Mouse (Mus musculus) small intestine, adult 2 months (tissue): ENCODE data around the gene Tle2. TPM values are rescaled to one million over a fixed set of nuclear protein-coding genes. Genes with fewer than 3 reads are reported as not detected.

Experiments
- H3K27ac ChIP-seq: fragments of 200-500 bp; 2 replicates; pipeline ENCODE4 v1.5.1; 2012; ENCODE audit warnings: low read depth, low read length, control low read depth, inconsistent platforms; ENCODE audit not compliant: insufficient read depth
- H3K27me3 ChIP-seq: fragments of 200-500 bp; 2 replicates; pipeline ENCODE4 v1.6.1; 2012; ENCODE audit warnings: mild to moderate bottlenecking, moderate library complexity, low read length, inconsistent platforms; ENCODE audit not compliant: control insufficient read depth, insufficient read depth
- H3K36me3 ChIP-seq: fragments of 200-500 bp; 2 replicates; pipeline ENCODE4 v1.6.1; 2012; ENCODE audit warnings: mild to moderate bottlenecking, low read length, control low read depth, inconsistent platforms; ENCODE audit not compliant: control insufficient read depth, insufficient read depth
- H3K4me1 ChIP-seq: fragments of 200-500 bp; 2 replicates; pipeline ENCODE4 v1.6.1; 2012; ENCODE audit warnings: low read length, inconsistent platforms, mixed read lengths; ENCODE audit not compliant: control insufficient read depth, insufficient read depth, insufficient read length
- H3K4me3 ChIP-seq: fragments of 200-500 bp; 2 replicates; pipeline ENCODE4 v1.5.1; 2012; ENCODE audit warnings: low read depth, mild to moderate bottlenecking, control low read depth, inconsistent platforms, low read length, moderate library complexity
- CTCF ChIP-seq: fragments of 200-500 bp; IDR thresholded peaks from 2 replicates; pipeline ENCODE4 v1.5.1; 2012; ENCODE audit warnings: low read depth, mild to moderate bottlenecking, control low read depth, inconsistent platforms, low read length, moderate library complexity, mixed read lengths; ENCODE audit not compliant: insufficient replicate concordance, insufficient read length; ENCODE audit errors: extremely low read depth
- POLR2A ChIP-seq: fragments of 200-500 bp; IDR thresholded peaks from 2 replicates; pipeline ENCODE4 v1.6.1; 2012; ENCODE audit warnings: low read depth, mild to moderate bottlenecking, control low read depth, inconsistent platforms, low read length, moderate library complexity
- WGBS: fragments of 180-500 bp; shearing (Covaris S2); methylation state at CpG from one replicate; pipeline ENCODE4 v1.1.7; 2018; 5-methylcytosine and 5-hydroxymethylcytosine counted together
- polyA plus RNA-seq: library from polyadenylated mRNA; depleted of rRNA; stranded (reverse); fragments of >200 nt; gene quantifications from 2 replicates; pipeline ENCODE4 v1.2.3, GENCODE M21; 2012; rRNA removed

Gene Tle2
- polyA plus RNA-seq, result 17.8 and 20.4 TPM in 2 replicates

GRCm38 (mm10) chr10:81574081-81575056 is at the start of gene Tle2:
Gene Tle2 (plus strand): TSS chr10:81574561.
- H3K27ac ChIP-seq, result no peak within 1 kb of the TSS
- H3K36me3 ChIP-seq, result no peaks in the 10 kb centered on the region
- no peak for TF ChIP-seq POLR2A
- TF ChIP-seq CTCF, result no peak
- H3K4me3 ChIP-seq, result peak within 1 kb of the TSS; percentile 66
- peaks cover 9% of the 10 kb centered on the region for H3K4me1 ChIP-seq
- 44% methylated on average over 10 of the region's 10 CpGs for WGBS
- H3K27me3 ChIP-seq, result peaks cover 8% of the 10 kb centered on the region

GRCm38 (mm10) chr10:81525017-81525694 is 49.2 kb upstream of the Tle2 start:
- 37% methylated on average over 13 of the region's 13 CpGs for WGBS
- Histone ChIP-seq H3K27me3 (no peaks in the 10 kb centered on the region), H3K27ac (peak overlapping the region; percentile 21; the same call in 1 of the 2 replicates), H3K36me3 (peaks cover 14% of the 10 kb centered on the region), H3K4me1 (peaks cover 20% of the 10 kb centered on the region), H3K4me3 (no peak overlapping the region)
- TF ChIP-seq CTCF (no peak), POLR2A (no peak)

- peak; percentile 94 for TF ChIP-seq CTCF
- TF ChIP-seq POLR2A, result no peak
- peaks cover 20% of the 10 kb centered on the region for H3K4me1 ChIP-seq
- no peaks in the 10 kb centered on the region for H3K27me3 ChIP-seq
- H3K36me3 ChIP-seq, result peaks cover 29% of the 10 kb centered on the region
- no peak overlapping the region for H3K27ac ChIP-seq
- 4% methylated on average over 14 of the region's 14 CpGs for WGBS
- no peak overlapping the region for H3K4me3 ChIP-seq
Observed at GRCm38 (mm10) chr10:81526779-81527178, 47.6 kb upstream of the Tle2 start.

- Histone ChIP-seq H3K27me3 (no peaks in the 10 kb centered on the region), H3K4me1 (peaks cover 31% of the 10 kb centered on the region), H3K4me3 (no peak overlapping the region), H3K27ac (no peak overlapping the region), H3K36me3 (peaks cover 81% of the 10 kb centered on the region)
- TF ChIP-seq POLR2A (no peak), CTCF (no peak)
- 82% methylated on average over 16 of the region's 16 CpGs for whole genome bisulfite sequencing
Observed at GRCm38 (mm10) chr10:81534826-81535225, 39.5 kb upstream of the Tle2 start.

- Histone ChIP-seq H3K27me3 (no peaks in the 10 kb centered on the region), H3K36me3 (peaks cover 74% of the 10 kb centered on the region), H3K27ac (no peak overlapping the region; the same call in 1 of the 2 replicates), H3K4me3 (no peak overlapping the region), H3K4me1 (peaks cover 47% of the 10 kb centered on the region)
- TF ChIP-seq CTCF, result peak; percentile 44; the same call in 1 of the 2 replicates
- TF ChIP-seq POLR2A, result no peak
- WGBS, result 74% methylated on average over 6 of the region's 6 CpGs
Observed at GRCm38 (mm10) chr10:81536734-81537133, 37.6 kb upstream of the Tle2 start.

GRCm38 (mm10) chr10:81537429-81537828 is 36.9 kb upstream of the Tle2 start:
- no peak overlapping the region; the same call in 1 of the 2 replicates for H3K27ac ChIP-seq
- WGBS, result 66% methylated on average over 2 of the region's 2 CpGs
- TF ChIP-seq CTCF (no peak), POLR2A (no peak)
- no peak overlapping the region for H3K4me3 ChIP-seq
- H3K4me1 ChIP-seq, result peaks cover 47% of the 10 kb centered on the region
- no peaks in the 10 kb centered on the region for H3K27me3 ChIP-seq
- H3K36me3 ChIP-seq, result peaks cover 71% of the 10 kb centered on the region

GRCm38 (mm10) chr10:81538321-81539048 is 35.9 kb upstream of the Tle2 start:
- peaks cover 47% of the 10 kb centered on the region for H3K4me1 ChIP-seq
- TF ChIP-seq CTCF (no peak), POLR2A (no peak)
- peaks cover 67% of the 10 kb centered on the region for H3K36me3 ChIP-seq
- no peaks in the 10 kb centered on the region for H3K27me3 ChIP-seq
- H3K4me3 ChIP-seq, result no peak overlapping the region
- 34% methylated on average over 3 of the region's 3 CpGs for WGBS
- H3K27ac ChIP-seq, result peak overlapping the region; percentile 84
